Mouse (Mus musculus) heart, adult 11 months (tissue): ENCODE measurements around the gene Aox1.

Experiments
- DNase-seq: peaks from one replicate; pipeline ENCODE4 v3.0.0; 2022

Aox1 gene

DNA sequence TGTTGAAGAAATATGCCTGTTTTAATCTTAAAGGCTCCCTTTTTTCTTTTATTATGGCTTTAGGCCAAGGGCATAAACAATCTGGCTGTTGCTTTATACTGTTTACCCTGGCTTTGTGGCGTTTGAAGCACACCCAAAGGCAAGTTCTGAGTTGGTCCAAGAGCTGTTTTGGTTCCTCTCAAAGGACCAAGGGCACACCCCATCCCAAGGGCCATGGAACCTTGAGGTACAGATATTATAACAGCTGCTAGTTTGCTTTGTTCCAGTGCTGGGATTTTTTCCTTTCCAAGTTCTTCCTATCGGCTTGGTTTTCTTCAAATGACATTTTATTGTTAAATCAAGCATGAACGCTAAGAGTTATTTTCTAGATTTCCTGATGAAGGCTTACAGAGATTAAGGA lies 35.9 kb downstream of the Aox1 start:
- DNase-seq, result peak; percentile 92

DNA sequence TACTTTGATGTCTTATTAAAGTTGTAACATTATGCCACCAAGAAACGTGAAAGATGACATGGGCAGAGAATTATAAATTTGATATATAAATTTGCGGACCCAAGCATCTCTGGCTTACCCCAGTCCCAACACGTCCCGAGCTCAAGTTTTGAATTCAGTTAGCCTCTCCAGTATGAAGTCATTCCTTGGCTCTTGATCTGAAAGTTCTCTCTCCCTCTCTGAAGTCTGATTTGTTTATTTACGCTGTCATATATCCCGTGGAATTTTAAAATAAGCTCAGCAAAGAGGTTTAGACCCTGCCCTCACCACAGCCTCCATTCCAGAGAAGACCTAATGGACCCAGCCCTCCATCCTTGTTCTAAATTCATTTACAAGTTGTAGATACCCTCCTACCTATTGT lies 39.5 kb downstream of the Aox1 start:
- DNase-seq, result no peak

DNA sequence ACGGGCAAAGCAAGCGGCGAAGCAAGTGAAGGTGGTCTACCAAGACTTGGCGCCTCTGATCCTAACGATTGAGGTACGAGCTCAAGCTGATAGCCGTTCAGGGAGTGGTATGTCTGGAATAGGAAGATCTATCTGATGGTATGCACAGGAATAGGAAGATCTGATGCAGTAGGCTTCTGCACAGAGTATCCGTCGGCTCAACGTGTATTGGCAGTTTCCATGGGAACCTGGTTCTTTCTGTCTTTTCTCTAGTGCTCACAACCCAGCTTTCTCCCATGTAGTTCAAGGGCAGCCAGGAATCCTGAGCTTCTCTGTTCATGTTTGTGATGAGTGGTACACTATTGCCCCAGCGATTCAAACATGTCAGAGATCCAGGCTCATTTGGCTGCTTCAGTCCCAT lies 40.4 kb downstream of the Aox1 start:
- DNase-seq, result no peak

DNA sequence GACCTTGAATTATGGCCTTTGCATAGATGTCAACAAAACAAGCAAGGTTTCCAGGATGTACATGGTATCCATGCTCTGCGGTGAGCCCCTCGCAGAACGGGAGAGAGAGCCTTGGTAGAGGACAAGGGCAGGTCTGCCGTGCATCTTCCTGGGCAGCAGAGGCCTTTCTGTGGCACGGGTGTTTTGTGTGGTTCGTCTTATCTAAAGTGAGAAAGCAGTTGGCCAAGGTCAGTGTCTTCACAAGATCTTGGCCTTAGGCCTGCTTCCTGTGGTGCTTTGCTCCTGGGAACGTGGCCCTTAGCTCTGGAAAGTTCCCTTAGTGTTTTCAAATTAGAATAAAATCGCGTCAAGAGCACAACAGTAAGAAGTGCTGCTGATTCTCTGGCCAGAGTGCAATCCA lies 41.3 kb downstream of the Aox1 start:
- DNase-seq, result peak; percentile 89

DNA sequence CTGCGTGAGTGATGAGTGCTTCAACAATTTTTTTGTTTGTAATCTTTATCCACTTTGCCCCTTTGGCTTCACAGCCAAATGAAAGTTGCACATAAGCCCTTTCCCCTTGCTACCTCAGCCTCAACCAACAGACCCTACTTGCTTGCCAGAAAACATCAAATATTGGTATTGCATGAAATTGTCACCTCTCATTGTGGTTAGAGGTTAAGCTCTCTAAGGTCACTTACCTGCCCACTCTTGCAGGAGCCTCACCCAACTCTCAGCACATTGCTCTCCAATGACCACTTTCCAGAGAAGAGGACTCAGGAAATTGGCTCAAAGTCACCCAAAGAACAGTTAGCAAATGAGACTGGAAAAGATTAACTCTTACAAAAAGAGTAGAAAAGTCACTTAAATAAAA lies 41.8 kb downstream of the Aox1 start:
- DNase-seq, result no peak

DNA sequence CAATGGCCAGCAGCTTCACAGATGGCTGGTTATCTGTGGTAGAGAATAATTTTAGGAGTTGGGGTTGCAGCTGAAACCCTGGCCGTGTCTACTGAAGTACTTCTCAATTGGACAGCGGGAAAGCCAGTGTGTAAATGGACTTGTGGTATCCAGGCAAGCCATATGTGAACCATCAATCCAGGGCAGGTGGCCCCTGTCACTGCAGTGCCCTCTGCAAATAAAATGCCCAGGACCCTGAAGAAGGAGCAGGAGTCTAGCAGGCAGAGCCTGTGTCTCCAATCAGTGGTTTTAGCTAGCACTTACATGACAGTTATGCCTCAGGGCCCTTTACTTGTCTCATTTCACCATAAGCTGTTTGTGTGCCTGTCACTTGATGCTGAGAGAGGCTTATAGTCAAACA lies 42.7 kb downstream of the Aox1 start:
- peak; percentile 83 for DNase-seq

DNA sequence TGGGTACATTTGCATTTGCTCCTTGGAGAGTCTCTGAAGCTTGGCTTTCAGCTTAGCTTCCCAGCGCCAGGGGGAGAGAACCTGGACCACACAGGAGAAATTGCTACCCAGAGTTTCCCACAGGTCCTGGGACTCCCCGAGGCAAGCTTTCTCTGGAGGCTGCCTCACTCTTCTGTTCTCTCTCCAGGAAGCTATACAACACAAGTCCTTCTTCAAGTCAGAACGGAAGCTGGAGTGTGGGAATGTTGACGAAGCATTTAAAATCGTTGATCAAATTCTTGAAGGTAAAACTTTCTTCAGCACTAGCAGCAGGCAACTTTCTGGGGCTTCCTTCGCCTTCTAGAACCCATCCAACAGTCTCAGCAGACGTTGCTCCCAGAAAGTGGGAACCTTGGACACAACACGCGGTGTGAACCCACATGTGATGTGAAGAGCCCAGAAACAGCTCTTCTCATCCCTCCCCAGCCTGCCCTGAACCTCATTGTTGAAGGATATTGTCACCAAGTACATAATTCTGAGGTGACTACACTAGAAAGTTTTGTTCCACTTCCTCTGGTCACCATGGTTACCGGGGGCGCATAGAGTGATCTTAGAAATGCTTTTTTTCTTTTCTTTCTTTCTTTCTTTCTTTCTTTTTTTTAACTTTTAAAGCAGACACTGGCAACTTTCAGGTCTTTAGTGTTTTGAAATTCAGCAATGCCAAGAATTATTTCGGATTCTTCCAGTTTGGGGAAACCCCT lies 43.4 kb downstream of the Aox1 start:
- peak; percentile 82 for DNase-seq

DNA sequence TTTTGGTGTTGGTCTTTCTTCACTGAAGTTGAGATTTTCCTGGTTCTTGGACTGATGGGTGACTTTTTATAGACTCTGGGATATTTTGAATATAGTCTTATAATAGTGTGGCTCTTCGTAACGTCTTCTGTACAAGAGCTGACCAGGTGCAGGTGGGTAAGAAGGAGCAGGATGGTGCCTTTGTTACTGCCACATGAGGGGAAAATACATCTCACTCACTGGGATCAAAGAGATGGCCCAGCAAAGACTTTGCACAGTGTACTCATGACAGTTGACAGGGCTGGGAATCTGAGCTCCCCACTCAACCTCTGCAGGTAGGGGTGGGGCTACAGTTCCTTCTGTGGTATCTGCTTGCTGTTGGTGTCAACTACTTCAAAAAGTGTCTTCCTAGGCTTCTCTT lies 44.5 kb downstream of the Aox1 start:
- peak; percentile 51 for DNase-seq

DNA sequence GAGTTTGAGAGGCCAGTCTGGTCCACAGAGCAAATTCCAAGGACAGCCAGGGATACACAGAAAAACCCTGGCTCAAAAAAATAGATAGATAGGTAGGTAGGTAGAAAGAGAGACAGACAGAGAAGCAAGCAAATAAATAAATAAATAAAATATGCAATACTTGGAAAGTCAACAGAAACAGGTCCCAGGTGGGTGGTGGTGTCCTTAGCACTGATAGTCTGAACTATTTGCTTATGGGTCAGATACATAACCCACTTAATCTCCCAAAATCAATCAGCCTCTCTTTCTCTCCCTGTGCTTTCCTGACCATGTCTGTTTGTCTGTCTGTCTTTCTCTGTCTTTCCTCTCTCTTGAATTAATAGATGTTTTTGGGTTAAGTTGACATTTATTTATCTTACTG lies 48.2 kb downstream of the Aox1 start:
- DNase-seq, result peak; percentile 9

DNA sequence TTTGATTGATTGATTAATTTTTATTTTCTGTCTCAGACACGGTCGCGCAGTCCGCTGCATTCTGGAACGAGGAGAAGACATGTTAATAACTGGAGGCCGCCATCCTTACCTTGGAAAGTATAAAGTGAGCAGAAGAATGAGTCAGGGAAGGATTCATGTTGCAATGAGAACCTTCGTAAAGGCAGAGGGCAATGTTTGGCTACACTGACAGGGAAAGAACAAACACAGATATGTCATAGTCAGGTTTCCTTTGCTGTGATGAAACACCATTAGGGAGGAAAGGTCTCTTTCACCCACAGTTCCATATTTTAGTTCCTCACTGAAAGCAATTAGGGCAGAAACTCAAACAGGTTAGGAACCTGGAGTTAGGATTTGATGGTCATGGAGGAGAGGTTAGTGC lies 48.7 kb downstream of the Aox1 start:
- peak; percentile 36 for DNase-seq

DNA sequence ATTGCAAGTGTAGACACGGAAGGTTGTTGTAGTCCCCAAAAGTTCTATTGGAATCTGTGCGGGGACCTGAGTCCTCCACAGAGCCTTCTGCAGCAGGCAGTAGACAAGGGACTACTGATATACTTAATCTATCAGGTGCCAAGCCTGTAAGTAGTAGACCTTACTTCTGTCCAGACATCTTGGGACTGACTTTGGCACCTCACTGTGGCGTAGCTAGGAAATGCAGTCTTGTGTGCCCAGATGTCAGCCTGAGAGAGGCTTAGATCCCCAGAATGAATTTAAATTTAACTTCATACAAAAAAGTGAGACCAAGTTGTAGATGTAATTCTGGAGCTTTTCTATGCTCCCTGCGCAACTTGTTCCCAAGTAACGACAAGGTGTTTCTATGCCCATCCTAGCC lies 50.0 kb downstream of the Aox1 start:
- DNase-seq, result peak; percentile 67

DNA sequence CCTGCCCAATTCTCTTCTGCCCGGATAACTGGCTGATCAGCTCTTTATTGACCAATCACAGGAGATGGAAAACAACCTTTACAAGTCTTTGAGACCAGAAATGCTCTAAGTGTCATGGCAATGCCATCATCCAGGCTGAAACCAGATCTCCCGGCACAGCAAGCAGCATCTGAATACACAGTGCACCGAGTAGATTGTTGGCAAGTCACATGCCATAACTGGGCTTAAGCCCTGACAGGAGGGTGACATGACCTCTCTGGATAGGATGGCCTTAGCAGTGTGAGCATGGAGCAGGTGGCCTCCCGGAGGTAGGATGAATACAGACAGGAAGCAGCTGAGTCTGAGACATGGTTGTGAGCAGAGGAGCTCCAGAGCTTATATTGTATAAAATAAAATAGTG lies 50.7 kb downstream of the Aox1 start:
- DNase-seq, result peak; percentile 81

DNA sequence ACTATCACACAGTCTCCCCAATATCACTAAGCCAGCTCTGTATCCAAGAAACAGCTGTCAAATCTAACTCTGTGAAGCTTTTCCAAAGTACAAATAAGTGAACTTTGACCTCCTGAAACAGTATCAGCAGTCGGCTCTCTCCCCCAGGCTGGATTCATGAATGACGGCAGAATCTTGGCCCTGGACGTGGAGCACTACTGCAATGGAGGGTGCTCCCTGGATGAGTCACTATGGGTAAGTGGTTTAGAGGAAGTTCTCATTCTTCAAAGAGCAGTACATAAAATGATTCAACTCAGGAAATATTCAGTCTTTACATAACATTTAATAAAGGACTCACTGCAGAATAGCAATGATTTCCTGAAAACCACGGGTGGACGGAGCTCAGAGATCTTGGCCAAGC lies 51.6 kb downstream of the Aox1 start:
- DNase-seq, result peak; percentile 87

DNA sequence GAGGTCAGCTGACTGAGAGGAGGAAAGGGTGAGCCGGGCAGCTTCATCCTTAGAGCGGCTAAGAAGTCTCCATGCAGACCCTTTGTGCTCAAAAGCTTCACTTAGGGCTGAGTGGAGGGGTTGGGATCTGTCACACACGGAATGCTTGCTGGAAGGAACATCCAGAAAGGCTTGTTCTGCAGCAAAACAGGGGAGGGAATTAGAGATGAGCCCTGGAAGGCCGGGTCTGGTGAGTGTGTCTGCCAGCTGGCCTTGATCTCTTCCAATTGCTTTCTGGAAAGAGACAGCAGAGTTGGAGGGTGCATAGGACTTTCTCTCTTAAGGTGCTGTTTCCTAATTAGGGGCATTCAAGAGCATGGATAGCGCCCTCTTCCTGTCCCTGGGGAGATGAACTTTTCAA lies 59.6 kb downstream of the Aox1 start:
- peak; percentile 91 for DNase-seq

DNA sequence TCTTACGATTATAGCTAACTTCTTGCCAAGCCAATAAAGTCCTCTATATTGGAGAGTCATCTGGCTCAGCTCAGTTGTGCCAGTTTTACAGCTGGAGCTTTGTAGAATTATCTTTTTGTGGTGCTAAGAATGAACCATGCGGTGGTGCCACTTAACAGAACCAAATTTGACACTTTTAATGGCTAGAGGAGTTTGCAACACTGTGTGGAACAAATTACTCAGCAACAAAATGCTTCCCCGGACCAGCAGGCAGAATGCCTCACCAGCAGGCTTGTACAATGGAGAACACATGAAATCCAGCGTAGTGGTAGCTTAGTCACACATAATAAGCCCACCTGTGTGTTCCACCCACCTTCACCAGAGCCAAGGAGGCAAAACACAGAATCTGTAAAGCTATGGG lies 60.5 kb downstream of the Aox1 start:
- peak; percentile 74 for DNase-seq

DNA sequence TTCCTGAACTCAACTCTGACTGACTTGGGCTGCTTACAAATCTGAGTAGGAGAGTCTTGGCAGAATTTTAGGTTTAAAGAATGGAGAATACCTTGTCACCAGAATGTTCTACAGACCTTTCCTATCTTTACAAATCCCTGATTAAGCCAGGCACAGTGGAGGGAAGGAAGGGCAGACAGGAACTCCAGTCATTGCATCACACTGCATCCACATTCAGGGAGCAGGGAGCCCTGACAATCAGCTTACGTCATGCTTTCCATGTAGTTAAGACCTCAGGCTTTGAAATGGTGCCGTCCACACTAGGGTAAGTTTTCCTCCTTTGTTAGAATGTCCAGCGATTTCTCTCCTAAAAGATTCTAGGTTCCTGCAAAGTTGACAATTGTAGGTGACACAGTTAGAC lies 61.5 kb downstream of the Aox1 start:
- peak; percentile 34 for DNase-seq

DNA sequence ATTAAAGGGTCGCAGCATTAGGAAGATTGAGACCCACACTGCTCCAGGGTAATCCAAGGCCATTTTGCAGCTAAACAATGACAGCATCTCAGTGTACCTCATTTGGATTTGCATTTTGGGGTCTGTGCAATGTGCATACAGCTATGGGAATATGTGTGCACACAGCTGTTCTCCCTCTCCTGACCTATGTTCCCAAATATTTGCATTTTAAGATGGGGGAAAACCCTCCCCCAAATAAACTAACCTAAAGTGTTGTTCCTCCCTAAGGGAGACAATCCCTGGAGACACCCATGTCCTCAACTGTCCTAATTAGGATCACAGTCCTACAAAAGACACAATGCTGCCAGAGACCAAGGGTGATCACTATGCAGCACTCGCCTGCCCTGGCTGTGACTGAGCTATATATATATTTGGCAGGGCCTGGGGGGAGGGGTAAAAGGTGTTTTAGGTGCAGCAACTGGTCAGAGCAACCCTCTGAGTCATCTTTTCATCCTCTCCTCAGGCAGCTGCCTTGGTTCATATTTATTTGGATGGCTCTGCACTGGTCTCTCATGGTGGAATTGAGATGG lies 62.3 kb downstream of the Aox1 start:
- peak; percentile 87 for DNase-seq

DNA sequence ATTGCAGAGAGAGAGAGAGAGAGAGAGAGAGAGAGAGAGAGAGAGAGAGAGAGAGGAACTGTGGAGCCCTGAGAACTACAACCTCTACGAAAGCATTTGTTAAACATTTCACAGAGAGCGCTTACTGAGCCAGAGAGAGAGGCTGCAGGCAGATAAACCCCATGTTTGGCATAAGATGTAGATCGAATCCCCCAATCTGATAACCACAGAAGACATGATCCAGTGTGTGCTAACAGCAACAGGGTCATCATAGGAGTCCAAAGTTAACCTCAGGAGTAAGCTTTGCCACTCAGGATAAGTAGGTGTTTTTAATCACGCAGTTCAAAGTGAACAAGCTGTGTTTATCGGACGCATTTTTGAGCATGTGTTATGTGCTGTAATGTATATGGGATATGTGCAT lies 67.6 kb downstream of the Aox1 start:
- no peak for DNase-seq

DNA sequence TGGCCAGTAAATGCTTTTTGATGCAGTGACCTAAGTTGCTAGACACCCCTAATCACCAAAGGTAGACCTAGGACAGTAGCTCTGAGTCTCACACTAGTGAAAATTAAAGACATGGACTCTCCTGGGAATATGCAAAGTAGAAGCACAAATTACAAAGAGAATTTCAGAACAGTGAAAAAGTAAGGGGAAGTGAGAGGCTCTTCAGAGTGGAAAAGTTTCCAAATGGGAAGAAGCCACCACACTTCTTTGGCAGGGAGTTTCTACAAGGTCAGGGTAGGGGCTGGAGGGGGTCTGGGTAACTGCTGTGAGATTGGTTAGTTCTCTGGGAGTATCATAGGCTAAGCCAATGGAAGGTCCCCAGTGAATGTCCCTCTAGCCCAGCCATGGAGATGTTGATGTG lies 69.4 kb downstream of the Aox1 start:
- no peak for DNase-seq

DNA sequence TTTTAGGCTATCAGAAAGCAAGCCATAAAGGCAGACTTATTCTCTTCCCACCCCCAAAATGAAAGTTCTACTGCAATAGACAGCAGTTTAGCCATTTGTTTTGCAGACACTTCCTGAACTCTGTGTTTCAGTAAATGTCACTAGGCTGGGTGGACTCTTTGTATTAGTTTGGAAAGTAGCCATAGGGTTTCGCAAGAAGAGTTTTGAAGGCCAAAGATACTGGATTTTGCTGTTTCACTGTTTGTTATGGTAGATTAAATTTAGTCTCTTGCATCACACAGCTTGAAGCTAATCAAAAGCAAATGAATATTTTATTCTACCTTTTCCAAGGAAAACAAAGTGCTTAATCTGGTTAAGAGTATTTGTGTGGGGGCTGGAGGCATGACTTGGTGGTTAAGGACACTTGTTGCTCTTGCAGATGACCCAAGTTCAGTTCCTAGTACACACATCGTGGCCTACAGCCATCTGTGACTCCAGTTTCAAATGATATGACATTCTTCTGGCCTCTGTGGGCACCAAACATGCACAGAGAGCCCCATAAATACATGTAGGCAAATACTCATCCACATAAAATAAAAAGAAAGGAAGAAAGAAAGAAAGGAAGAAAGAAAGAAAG lies 71.9 kb downstream of the Aox1 start:
- DNase-seq, result peak; percentile 96

DNA sequence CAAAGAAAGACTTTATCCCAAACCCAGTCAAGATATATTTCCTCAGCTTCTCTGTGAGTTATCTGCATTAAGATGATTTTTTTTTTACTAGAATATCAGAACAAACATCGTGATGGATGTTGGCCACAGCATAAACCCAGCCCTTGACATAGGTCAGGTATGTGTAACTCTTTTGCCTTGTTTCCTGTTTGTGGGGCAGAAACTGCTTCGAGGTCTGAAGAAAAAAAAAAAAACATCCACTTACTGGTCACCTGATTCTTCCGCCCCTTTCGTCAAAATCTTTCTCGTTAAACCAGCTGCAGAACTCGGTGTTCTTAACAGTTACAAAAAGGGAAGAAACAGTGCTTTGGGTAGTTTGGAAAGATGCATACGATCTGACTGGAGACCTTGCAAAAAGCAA lies 72.8 kb downstream of the Aox1 start:
- DNase-seq, result no peak

DNA sequence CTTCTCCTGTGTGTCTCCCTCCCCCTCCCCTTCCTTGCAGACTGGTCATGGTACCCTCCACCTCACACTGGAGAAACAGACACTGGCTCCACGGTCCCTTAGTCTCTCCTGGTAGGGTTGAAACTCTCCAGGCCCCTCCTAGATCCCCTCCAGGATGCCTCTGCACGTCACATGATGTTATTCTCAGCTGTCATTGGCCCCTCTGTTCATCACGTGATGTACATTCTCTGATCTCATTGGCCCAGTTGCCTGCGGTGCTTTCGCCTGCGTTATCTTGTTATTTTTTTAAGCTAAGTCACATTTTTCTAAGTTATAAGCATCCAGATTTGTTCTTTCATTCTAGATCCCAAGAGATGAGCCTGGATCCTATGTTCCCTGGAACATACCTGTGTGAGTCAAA lies 76.0 kb downstream of the Aox1 start:
- DNase-seq, result no peak

DNA sequence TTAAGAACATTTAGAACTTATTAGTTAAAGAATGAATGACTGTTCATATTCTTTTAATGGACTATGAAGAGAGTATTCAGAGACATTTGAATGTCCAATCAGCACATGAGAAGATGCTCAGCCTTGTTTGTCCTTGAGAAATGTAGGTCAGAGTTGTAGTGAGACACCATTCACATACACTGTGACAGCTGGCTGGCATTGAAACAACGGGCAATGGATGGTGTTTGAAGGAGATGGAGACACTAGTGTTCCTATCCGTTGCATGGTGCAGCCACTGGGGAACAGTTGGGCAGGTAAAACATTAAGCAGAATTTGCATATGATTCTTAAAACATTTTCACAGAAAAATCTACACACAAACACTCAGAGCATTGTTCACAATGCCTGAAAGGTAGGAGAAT lies 77.3 kb downstream of the Aox1 start:
- DNase-seq, result peak; percentile 49

DNA sequence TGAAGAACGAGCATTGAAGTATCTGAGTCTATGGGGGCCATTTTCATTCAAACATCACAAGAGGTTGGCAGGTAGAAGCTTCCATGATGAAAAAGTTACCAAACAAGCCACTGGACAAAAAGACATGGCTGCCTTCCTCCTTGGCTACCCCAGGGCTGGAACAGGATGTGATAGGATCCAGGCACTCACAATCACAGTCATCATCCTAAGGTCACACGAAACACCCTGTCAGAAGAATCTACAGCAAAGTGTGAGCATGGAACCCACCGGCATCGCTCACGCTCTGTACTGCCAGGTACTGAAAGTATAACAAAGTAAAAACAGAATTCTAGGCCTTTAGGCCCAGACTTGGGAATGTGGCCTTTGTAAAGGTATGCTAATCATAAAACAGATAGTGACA lies 80.5 kb downstream of the Aox1 start:
- peak; percentile 52 for DNase-seq

DNA sequence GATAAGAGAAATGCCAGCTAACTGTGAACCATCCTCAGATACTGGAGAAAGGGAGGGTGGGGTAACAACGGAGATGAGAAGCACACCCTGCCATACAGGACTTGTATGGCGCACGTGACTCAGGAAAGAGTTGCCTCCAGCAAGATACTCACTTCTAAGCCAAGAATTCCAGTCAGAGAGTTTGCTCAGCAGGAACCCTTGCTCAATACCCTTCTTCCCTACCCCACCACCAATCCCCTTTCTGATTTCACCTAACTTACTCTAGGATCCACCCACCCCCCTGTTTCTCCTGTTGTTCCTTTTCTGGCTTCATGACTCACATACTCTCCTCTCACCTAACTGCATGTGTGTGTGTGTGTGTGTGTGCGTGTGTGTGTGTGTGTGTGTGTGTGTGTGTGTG lies 81.6 kb downstream of the Aox1 start:
- DNase-seq, result peak; percentile 17
